Mouse (Mus musculus) intestine, embryonic 15.5 days (tissue): Measurements from ENCODE around the gene Gm8251. TPM values are rescaled to one million over a fixed set of nuclear protein-coding genes. Genes with fewer than 3 reads are reported as not detected.
"Not testable (repeated sequence)": the region's sequence is repeated elsewhere in the genome, so short reads cannot be mapped to it uniquely, and the experiment has no call there.

Experiments
- ATAC-seq: fragments of 200-750 bp; cut with Nextera tagmentation; 2 replicates; pipeline ENCODE4 v1.8.0; 2017; ENCODE audit warnings: moderate TSS enrichment, moderate library complexity
- H3K27ac ChIP-seq: fragments of 300-500 bp; sonication (generic); 2 replicates; pipeline ENCODE4 v1.5.1; 2015; ENCODE audit warnings: mild to moderate bottlenecking, inconsistent platforms
- H3K27me3 ChIP-seq: fragments of 300-500 bp; sonication (generic); replicated peaks from 2 replicates; pipeline ENCODE4 v1.6.1; 2015; ENCODE audit warnings: inconsistent platforms
- H3K36me3 ChIP-seq: fragments of 300-500 bp; sonication (generic); 2 replicates; pipeline ENCODE4 v1.6.1; 2015; ENCODE audit warnings: inconsistent platforms
- H3K4me1 ChIP-seq: fragments of 300-500 bp; sonication (generic); replicated peaks from 2 replicates; pipeline ENCODE4 v1.6.1; 2015; ENCODE audit warnings: inconsistent platforms
- H3K4me2 ChIP-seq: fragments of 300-500 bp; sonication (generic); replicated peaks from 2 replicates; pipeline ENCODE4 v1.6.1; 2015; ENCODE audit warnings: mild to moderate bottlenecking, inconsistent platforms
- H3K4me3 ChIP-seq: fragments of 300-500 bp; sonication (generic); replicated peaks from 2 replicates; pipeline ENCODE4 v1.5.1; 2015; ENCODE audit warnings: inconsistent platforms
- H3K9ac ChIP-seq: fragments of 300-500 bp; sonication (generic); 2 replicates; pipeline ENCODE4 v1.6.1; 2015; ENCODE audit warnings: inconsistent platforms
- H3K9me3 ChIP-seq: fragments of 300-500 bp; sonication (generic); 2 replicates; pipeline ENCODE4 v1.6.1; 2016; ENCODE audit warnings: inconsistent platforms
- WGBS: fragments of 180-500 bp; shearing (Covaris S2); methylation state at CpG from one replicate; pipeline ENCODE4 v1.1.7; 2015; 5-methylcytosine and 5-hydroxymethylcytosine counted together
- polyA plus RNA-seq: library from polyadenylated mRNA; unstranded; fragments of >200 nt; fragmentation: Nextera tagmentation; extraction: Ambion mirVana; gene quantifications from 2 replicates; pipeline ENCODE4 v1.2.1, GENCODE M21; 2015

Gene Gm8251
- polyA plus RNA-seq = 0.08 and 0.11 TPM in 2 replicates

DNA sequence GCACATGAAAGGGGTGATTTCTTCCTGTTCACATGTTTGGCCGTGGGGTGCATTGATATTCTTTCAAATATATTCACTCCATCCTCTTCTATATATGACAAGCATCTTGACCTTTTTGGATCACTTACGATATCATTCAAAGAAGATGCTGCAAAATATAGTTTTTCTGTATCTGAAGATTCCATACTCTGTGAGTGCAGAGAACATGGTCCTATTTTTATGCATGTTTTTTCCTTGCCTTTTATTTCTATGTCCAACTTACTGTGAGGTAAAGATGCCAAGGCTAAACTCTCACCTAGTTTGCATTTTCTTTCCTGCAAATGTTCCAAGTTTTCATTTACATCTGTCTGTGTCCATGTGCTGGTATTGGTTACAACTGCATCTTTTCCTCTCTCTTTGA, at the start of gene Gm8251:
TSS of gene Gm8251 (minus strand) at position 101 of the 400 bp plus-strand sequence.
- Histone ChIP-seq H3K9me3 (no peaks in the 10 kb centered on the region), H3K27me3 (no peaks in the 10 kb centered on the region), H3K4me1 (no peaks in the 10 kb centered on the region), H3K27ac (no peak within 1 kb of the TSS), H3K36me3 (no peaks in the 10 kb centered on the region), H3K9ac (no peak within 1 kb of the TSS), H3K4me3 (no peak within 1 kb of the TSS), H3K4me2 (no peak within 1 kb of the TSS)
- WGBS = 88% methylated on average over 2 of the region's 2 CpGs
- ATAC-seq = no peak

GRCm38 (mm10) chr1:44102939-44103338, 41.2 kb upstream of the Gm8251 start:
- Histone ChIP-seq H3K27me3 (no peaks in the 10 kb centered on the region), H3K4me3 (peak overlapping the region; percentile 87; the same call in 1 of the 2 replicates), H3K36me3 (peaks cover 4% of the 10 kb centered on the region), H3K9me3 (no peaks in the 10 kb centered on the region), H3K4me2 (peak overlapping the region; percentile 70), H3K4me1 (peaks cover 8% of the 10 kb centered on the region; the same call in 1 of the 2 replicates), H3K9ac (peak overlapping the region; percentile 24; the same call in 1 of the 2 replicates), H3K27ac (no peak overlapping the region)
- 13% methylated on average over 5 of the region's 5 CpGs for WGBS
- no peak for ATAC-seq

DNA sequence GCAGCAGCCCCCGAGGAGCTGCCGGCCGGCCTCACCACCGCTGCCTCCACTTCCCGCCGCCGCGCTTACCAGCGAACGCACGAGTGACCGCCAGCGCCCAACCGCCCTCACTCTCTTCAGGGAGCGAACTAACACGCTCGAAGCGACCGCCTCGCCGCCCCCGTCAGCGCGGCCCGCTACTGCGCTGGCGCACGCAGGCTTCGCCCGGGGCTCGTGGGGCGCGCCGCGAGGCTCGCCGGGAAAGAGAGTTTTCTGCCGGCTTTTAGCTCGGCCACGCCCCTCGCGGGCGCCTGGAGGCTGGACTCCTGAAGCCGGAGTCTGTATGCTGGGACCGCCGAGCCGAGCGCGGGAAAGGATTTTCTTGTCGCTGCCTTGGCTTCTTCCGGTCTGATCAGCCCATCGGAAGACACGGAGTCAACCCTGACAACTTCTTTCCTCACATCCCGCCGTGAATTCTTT, 40.6 kb upstream of the Gm8251 start, which contains the start of gene Tex30:
TSS of gene Tex30 (minus strand) at position 183 of the 459 bp plus-strand sequence.
- ATAC-seq = peak; percentile 98
- Histone ChIP-seq H3K4me2 (peak within 1 kb of the TSS; percentile 70), H3K9me3 (no peaks in the 10 kb centered on the region), H3K27me3 (no peaks in the 10 kb centered on the region), H3K9ac (peak within 1 kb of the TSS; percentile 83), H3K27ac (peak within 1 kb of the TSS; percentile 95), H3K36me3 (peaks cover 3% of the 10 kb centered on the region; the same call in 1 of the 2 replicates), H3K4me1 (peaks cover 8% of the 10 kb centered on the region; the same call in 1 of the 2 replicates), H3K4me3 (peak within 1 kb of the TSS; percentile 87)
- under 1% methylated on average over 55 of the region's 55 CpGs for WGBS

DNA sequence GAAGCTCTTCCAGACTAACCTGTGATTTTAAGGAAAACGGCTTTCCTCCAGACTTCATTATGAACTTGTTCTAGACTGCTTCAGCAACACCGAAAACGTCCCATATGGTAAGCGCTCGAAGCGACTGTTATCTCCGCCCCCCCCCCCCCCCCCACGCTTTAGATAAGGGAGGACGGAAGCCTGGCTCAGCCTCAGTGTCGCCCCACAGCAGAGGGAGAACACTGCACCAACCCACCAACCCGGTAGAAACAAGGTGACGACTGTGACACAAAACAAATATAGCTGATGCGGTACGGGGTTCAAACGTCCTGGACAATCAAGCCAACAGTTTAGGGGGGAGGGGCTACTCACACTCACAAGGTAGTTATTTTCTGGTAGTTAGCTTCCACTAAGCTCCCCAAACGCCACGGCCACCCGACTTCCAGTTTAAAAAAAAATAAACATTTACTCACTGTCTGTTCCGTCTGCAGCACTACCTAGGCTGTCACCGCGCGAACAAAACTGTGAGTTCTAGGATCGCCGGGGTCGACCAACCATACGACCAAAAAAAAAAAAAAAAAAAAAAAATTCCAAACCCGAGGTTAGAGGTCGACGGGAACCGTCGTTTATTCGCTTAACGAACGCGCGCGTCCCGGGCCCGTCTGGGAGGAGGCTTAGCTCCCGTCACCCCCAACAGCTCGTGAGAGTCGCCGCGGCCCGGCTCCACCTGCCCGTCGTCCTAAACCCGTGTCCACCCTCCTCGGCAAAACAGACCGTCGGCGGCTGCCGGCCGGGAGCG, 39.9 kb upstream of the Gm8251 start:
- Histone ChIP-seq H3K36me3 (peaks cover 8% of the 10 kb centered on the region; the same call in 1 of the 2 replicates), H3K27ac (peak overlapping the region; percentile 95), H3K9ac (peak overlapping the region; percentile 83), H3K4me2 (peak overlapping the region; percentile 70), H3K9me3 (no peaks in the 10 kb centered on the region), H3K27me3 (no peaks in the 10 kb centered on the region), H3K4me1 (peaks cover 8% of the 10 kb centered on the region; the same call in 1 of the 2 replicates), H3K4me3 (peak overlapping the region; percentile 87)
- ATAC-seq = peak; percentile 85
- WGBS = under 1% methylated on average over 55 of the region's 55 CpGs

DNA sequence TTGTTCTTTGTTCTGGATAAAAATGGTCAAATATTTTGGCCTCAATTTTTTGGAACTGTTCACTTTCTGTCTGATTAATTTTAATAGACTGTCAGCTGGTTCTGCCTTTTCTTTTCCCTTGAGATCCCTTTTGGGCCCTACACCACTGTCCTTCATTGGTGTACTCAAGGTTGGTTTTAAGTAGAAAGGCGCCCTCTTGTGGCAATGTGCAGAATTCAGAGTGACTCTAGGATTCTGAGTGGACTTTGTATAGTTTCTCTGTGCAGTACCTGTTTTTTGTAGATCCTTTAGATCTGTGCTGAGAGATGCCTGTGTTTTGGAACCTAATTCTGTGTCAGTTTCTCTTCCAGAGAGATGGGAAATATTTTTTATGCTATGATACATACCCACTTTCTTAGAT, 2.9 kb upstream of the Gm8251 start:
- Histone ChIP-seq H3K4me2 (no peak overlapping the region), H3K9me3 (no peaks in the 10 kb centered on the region), H3K36me3 (no peaks in the 10 kb centered on the region), H3K4me3 (no peak overlapping the region), H3K4me1 (no peaks in the 10 kb centered on the region), H3K27ac (no peak overlapping the region), H3K27me3 (no peaks in the 10 kb centered on the region), H3K9ac (no peak overlapping the region)
- WGBS = 3% methylated on average over 1 of the region's 1 CpGs
- ATAC-seq = no peak

- H3K27me3 ChIP-seq = no peaks in the 10 kb centered on the region
- no peak overlapping the region for H3K9ac ChIP-seq
- no peak for ATAC-seq
- whole genome bisulfite sequencing = 96% methylated on average over 6 of the region's 6 CpGs
- no peaks in the 10 kb centered on the region for H3K36me3 ChIP-seq
- H3K4me3 ChIP-seq = no peak overlapping the region
- H3K4me2 ChIP-seq = no peak overlapping the region
- H3K4me1 ChIP-seq = no peaks in the 10 kb centered on the region
- no peaks in the 10 kb centered on the region for H3K9me3 ChIP-seq
- H3K27ac ChIP-seq = no peak overlapping the region
Measured at GRCm38 (mm10) chr1:44063439-44063838, 1.7 kb upstream of the Gm8251 start.

DNA sequence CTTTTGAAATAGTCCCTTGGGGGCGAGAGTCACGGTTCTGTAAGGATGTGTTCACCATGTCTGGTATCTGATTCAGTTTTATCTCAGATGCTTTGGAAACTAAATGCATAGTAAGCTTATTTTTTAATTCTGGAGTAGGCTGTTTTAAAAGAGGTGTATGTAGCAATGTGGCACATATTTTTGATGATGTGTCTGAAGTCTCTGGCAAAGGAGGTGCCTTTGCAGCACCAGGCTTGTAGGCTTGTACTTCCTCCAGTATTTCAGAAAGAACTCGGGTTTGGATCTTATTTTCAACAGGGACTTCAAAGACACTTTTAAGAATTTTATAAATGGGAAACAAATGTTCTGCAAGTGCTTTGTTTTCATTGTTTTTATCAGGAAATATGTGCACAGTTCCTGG, 3.9 kb downstream of the Gm8251 start:
- H3K27ac ChIP-seq = no peak overlapping the region
- ATAC-seq = no peak
- 85% methylated on average over 3 of the region's 3 CpGs for WGBS
- no peaks in the 10 kb centered on the region for H3K9me3 ChIP-seq
- no peak overlapping the region for H3K4me2 ChIP-seq
- H3K4me1 ChIP-seq = no peaks in the 10 kb centered on the region
- H3K36me3 ChIP-seq = no peaks in the 10 kb centered on the region
- no peak overlapping the region for H3K4me3 ChIP-seq
- no peak overlapping the region for H3K9ac ChIP-seq
- no peaks in the 10 kb centered on the region for H3K27me3 ChIP-seq

GRCm38 (mm10) chr1:44046556-44046955, 15.2 kb downstream of the Gm8251 start:
- Histone ChIP-seq H3K4me1 (no peaks in the 10 kb centered on the region), H3K9me3 (no peaks in the 10 kb centered on the region), H3K27ac (no peak overlapping the region), H3K36me3 (no peaks in the 10 kb centered on the region), H3K9ac (no peak overlapping the region), H3K4me3 (no peak overlapping the region), H3K4me2 (no peak overlapping the region), H3K27me3 (no peaks in the 10 kb centered on the region)
- ATAC-seq = no peak
- WGBS = 69% methylated on average over 2 of the region's 2 CpGs

DNA sequence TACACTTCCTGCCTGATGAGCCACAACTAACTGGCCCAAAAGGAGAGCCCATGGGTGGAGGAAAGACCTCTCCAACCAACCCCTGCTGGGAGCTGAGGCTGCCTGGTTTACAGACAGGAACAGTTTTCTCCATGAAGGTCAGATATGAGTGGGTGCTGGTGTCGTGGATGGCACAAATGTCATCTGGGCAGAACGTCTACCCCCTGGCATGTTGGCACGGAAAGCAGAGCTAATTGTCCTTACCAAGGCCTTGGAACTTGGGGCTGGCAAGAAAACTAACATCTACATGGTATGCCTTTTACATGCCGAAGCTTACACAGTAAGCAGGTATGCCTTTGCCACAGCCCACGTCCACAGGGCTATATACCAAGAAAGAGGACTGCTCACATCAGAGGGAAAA, 16.0 kb downstream of the Gm8251 start:
- not testable (repeated sequence) for H3K27ac ChIP-seq, ATAC-seq

DNA sequence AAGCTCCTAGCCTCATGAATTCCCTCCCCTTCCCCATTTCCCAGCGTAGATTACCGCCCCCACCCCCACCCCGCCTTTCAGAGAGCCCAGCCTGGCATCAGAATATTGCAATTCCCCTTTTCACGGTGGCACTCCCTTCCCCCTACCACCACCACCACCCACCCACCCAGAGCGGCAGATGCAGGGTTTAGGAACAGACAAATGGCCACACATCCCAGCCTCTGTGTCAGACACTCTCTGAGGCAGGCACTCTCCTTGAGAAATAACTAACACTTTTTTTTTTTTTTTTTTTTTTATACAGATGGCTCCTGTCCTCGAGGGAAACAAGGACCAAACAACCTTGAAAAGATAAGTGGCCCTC, 19.2 kb downstream of the Gm8251 start:
- H3K4me2 ChIP-seq = peak overlapping the region; percentile 64
- no peaks in the 10 kb centered on the region for H3K9me3 ChIP-seq
- H3K9ac ChIP-seq = peak overlapping the region; percentile 28
- no peaks in the 10 kb centered on the region for H3K4me1 ChIP-seq
- peak; percentile 71 for ATAC-seq
- no peak overlapping the region for H3K27ac ChIP-seq
- H3K4me3 ChIP-seq = peak overlapping the region; percentile 39
- under 1% methylated on average over 6 of the region's 6 CpGs for WGBS
- H3K27me3 ChIP-seq = no peaks in the 10 kb centered on the region
- H3K36me3 ChIP-seq = no peaks in the 10 kb centered on the region

More for the DNA sequence above, 16.0 kb downstream of the Gm8251 start:
- WGBS = 81% methylated on average over 5 of the region's 5 CpGs
- H3K4me2 ChIP-seq, H3K9me3 ChIP-seq, H3K4me1 ChIP-seq, H3K27me3 ChIP-seq, H3K4me3 ChIP-seq, H3K36me3 ChIP-seq, H3K9ac ChIP-seq: not testable (repeated sequence)

DNA sequence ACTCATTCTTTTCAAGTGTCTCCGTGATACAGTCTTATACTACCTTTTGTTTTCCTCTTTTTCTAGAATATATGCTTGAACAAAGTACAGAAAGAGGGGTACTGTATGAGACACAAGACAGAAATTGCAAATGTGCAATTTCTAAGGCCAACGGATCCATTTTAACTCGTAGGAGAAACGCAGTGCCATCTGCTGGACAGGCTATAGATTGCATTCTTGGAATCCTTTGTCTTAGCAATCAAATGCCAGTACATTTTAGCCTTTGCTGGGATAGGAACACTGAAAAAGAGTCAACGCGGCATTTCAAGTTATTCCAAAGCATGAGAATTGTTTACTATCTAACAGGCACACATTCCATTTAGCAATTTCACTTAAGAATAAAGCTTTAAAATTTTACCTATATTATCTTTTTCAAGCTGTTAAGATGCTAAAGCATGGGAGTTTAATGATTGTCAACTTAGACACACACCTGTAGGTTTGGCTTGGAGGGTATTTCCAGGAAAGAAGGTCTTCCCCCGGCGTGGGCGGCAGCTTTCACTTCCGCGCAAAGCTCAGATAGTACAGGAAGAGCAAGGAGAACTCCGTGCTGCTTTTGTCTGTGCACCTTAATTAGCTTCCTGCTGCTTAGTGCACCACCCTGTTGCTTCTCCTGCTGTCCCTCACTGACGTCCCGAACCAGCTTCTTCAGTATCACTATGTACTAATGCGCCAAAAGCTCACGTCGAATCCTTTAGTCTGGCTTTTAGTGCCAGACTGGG, 19.8 kb downstream of the Gm8251 start:
- ATAC-seq = peak; percentile 84
- Histone ChIP-seq H3K36me3 (no peaks in the 10 kb centered on the region), H3K27ac (no peak overlapping the region), H3K27me3 (no peaks in the 10 kb centered on the region), H3K9ac (peak overlapping the region; percentile 28), H3K9me3 (no peaks in the 10 kb centered on the region), H3K4me2 (peak overlapping the region; percentile 64), H3K4me1 (no peaks in the 10 kb centered on the region), H3K4me3 (peak overlapping the region; percentile 39)
- under 1% methylated on average over 17 of the region's 17 CpGs for WGBS

- no peaks in the 10 kb centered on the region for H3K27me3 ChIP-seq
- no peaks in the 10 kb centered on the region for H3K36me3 ChIP-seq
- H3K4me1 ChIP-seq = no peaks in the 10 kb centered on the region
- no peak overlapping the region for H3K9ac ChIP-seq
- H3K9me3 ChIP-seq = no peaks in the 10 kb centered on the region
- no peak overlapping the region for H3K4me2 ChIP-seq
- no peak overlapping the region for H3K4me3 ChIP-seq
- no peak for ATAC-seq
- H3K27ac ChIP-seq = no peak overlapping the region
- 87% methylated on average over 5 of the region's 5 CpGs for WGBS
Measured at GRCm38 (mm10) chr1:44032948-44033347, 28.8 kb downstream of the Gm8251 start.
